Mouse (Mus musculus): ENCODE measurements around the gene B230118H07Rik.

DNA sequence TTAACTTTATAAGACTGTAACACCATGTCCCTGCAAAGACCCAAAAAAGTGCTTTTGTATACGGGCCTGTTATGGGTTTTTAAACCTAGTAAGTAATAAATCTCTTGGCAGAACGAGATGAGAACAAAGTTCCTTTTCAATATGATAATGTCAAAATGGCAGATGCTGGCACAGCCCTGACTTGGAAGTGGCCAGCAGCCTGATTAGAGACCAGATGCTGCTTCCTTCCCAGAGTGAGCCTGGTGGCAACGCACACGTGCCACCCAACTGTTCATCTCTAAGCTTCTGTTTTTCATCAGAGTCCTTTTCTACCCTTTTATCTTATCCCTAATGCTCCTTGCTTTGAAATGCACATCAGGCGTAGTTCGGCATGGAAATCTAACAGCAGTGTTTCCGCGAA, 58.0 kb downstream of the B230118H07Rik start:
- TF ChIP-seq CTCF (conservative IDR thresholded peaks at IDR 0.05 in 1 of 2, IDR thresholded peaks at IDR 0.05 in 1 of 2; ENCODE audit: low read depth in 2 of 2, low read length in 2 of 2) (no peak), POLR2A (IDR thresholded peaks at IDR 0.05; ENCODE audit: low read depth, low read length) (no peak), ZNF384 (IDR thresholded peaks at IDR 0.05; ENCODE audit: low read depth, low read length) (no peak), RAD21 (IDR thresholded peaks at IDR 0.05; ENCODE audit: low read depth, low read length) (no peak), ZC3H11A (IDR thresholded peaks at IDR 0.05; ENCODE audit: low read depth, low read length) (no peak), POLR2AphosphoS2 (IDR thresholded peaks at IDR 0.05; ENCODE audit: low read depth, low read length) (no peak), SIN3A (IDR thresholded peaks at IDR 0.05; ENCODE audit: low read length) (no peak)
